Mouse (Mus musculus): ENCODE measurements around the gene Klre1.

Klre1 gene

GRCm38 (mm10) chr6:129577605-129578004, at the start of gene Klre1:
TSS of gene Klre1 (plus strand) at chr6:129577905.
- no peak for DNase-seq (ENCODE audit: low read depth, low spot score)

- DNase-seq (ENCODE audit: low read depth, low spot score) = no peak
Measured at GRCm38 (mm10) chr6:129529605-129530004, 48.1 kb upstream of the Klre1 start.

- DNase-seq (ENCODE audit: low read depth, low spot score) = no peak
Measured at GRCm38 (mm10) chr6:129530261-129530660, 47.4 kb upstream of the Klre1 start.

- DNase-seq (ENCODE audit: low read depth, low spot score) = peak; percentile 49
Measured at GRCm38 (mm10) chr6:129532556-129532941, 45.2 kb upstream of the Klre1 start.

GRCm38 (mm10) chr6:129532942-129533860, 44.5 kb upstream of the Klre1 start, which contains the start of gene Gabarapl1:
TSS of gene Gabarapl1 (plus strand) at chr6:129533160.
- DNase-seq (ENCODE audit: low read depth, low spot score) = peak; percentile 70

GRCm38 (mm10) chr6:129534057-129534456, 43.6 kb upstream of the Klre1 start:
- DNase-seq (ENCODE audit: low read depth, low spot score) = peak; percentile 29

GRCm38 (mm10) chr6:129534627-129535190, 43.0 kb upstream of the Klre1 start:
- DNase-seq (ENCODE audit: low read depth, low spot score) = no peak

GRCm38 (mm10) chr6:129535723-129536122, 42.0 kb upstream of the Klre1 start:
- no peak for DNase-seq (ENCODE audit: low read depth, low spot score)

GRCm38 (mm10) chr6:129538555-129538954, 39.1 kb upstream of the Klre1 start:
- no peak for DNase-seq (ENCODE audit: low read depth, low spot score)

GRCm38 (mm10) chr6:129541931-129542330, 35.8 kb upstream of the Klre1 start:
- no peak for DNase-seq (ENCODE audit: low read depth, low spot score)

GRCm38 (mm10) chr6:129542540-129542939, 35.2 kb upstream of the Klre1 start:
- DNase-seq (ENCODE audit: low read depth, low spot score) = no peak

GRCm38 (mm10) chr6:129543709-129544606, 33.7 kb upstream of the Klre1 start:
- DNase-seq (ENCODE audit: low read depth, low spot score) = peak; percentile 55

- no peak for DNase-seq (ENCODE audit: low read depth, low spot score)
Measured at GRCm38 (mm10) chr6:129547277-129547676, 30.4 kb upstream of the Klre1 start.

- no peak for DNase-seq (ENCODE audit: low read depth, low spot score)
Measured at GRCm38 (mm10) chr6:129548009-129548408, 29.7 kb upstream of the Klre1 start.

- DNase-seq (ENCODE audit: low read depth, low spot score) = no peak
Measured at GRCm38 (mm10) chr6:129557298-129558023, 20.2 kb upstream of the Klre1 start.

- DNase-seq (ENCODE audit: low read depth, low spot score) = peak; percentile 70
Measured at GRCm38 (mm10) chr6:129558946-129559640, 18.6 kb upstream of the Klre1 start.

GRCm38 (mm10) chr6:129559641-129560027, 18.1 kb upstream of the Klre1 start:
- no peak for DNase-seq (ENCODE audit: low read depth, low spot score)

GRCm38 (mm10) chr6:129565257-129565656, 12.4 kb upstream of the Klre1 start:
- no peak for DNase-seq (ENCODE audit: low read depth, low spot score)

- no peak for DNase-seq (ENCODE audit: low read depth, low spot score)
Measured at GRCm38 (mm10) chr6:129575315-129575714, 2.4 kb upstream of the Klre1 start.

- DNase-seq (ENCODE audit: low read depth, low spot score) = no peak
Measured at GRCm38 (mm10) chr6:129581274-129581673, 3.6 kb downstream of the Klre1 start.

- DNase-seq (ENCODE audit: low read depth, low spot score) = no peak
Measured at GRCm38 (mm10) chr6:129581896-129582295, 4.2 kb downstream of the Klre1 start.
